Mouse (Mus musculus) ES-E14 (cell line): ENCODE measurements around the gene Hspb3. TPM values are rescaled to one million over a fixed set of nuclear protein-coding genes. Genes with fewer than 3 reads are reported as not detected.

Experiments used
- DNase-seq: peaks from one replicate; pipeline ENCODE4 v3.0.0-alpha.2; 2013; ENCODE audit warnings: low read depth, low spot score
- H3K27ac ChIP-seq: 2 replicates; pipeline ENCODE4 v1.5.1; 2012; ENCODE audit warnings: low read depth, mild to moderate bottlenecking, low read length, moderate library complexity, mixed read lengths; ENCODE audit not compliant: poor library complexity, insufficient read depth, severe bottlenecking
- H3K36me3 ChIP-seq: 2 replicates; pipeline ENCODE4 v1.6.1; 2012; ENCODE audit warnings: mild to moderate bottlenecking, low read length, moderate library complexity, mixed read lengths; ENCODE audit not compliant: control insufficient read depth, poor library complexity, insufficient read depth, severe bottlenecking
- H3K4me1 ChIP-seq, 2 experiments: fragments of 150-350 bp in 1 of 2; sonication (generic) in 1 of 2; 2 replicates each; pipeline ENCODE4 v1.6.1; 2012; ENCODE audit warnings: low read length in 2 of 2, mild to moderate bottlenecking in 1 of 2, mixed read lengths in 1 of 2; ENCODE audit not compliant: control insufficient read depth in 2 of 2, insufficient read depth in 2 of 2, poor library complexity in 1 of 2
- H3K4me3 ChIP-seq, 2 experiments: fragments of 150-350 bp in 1 of 2; sonication (generic) in 1 of 2; 2 replicates each; pipeline ENCODE4 v1.5.1; 2012; ENCODE audit warnings: low read length in 2 of 2, low read depth in 1 of 2, mild to moderate bottlenecking in 1 of 2, mixed read lengths in 1 of 2; ENCODE audit not compliant: insufficient read depth in 1 of 2, poor library complexity in 1 of 2, severe bottlenecking in 1 of 2
- H3K9ac ChIP-seq: 2 replicates; pipeline ENCODE4 v1.6.1; 2012; ENCODE audit warnings: low read depth, mild to moderate bottlenecking, low read length, mixed read lengths; ENCODE audit not compliant: poor library complexity, insufficient read depth, severe bottlenecking
- H3K9me3 ChIP-seq: fragments of 150-350 bp; sonication (generic); 2 replicates; pipeline ENCODE4 v1.6.1; 2012; ENCODE audit warnings: low read depth, mild to moderate bottlenecking, low read length; ENCODE audit not compliant: control insufficient read depth, insufficient read depth
- CHD2 ChIP-seq: IDR thresholded peaks from 2 replicates; pipeline ENCODE4 v1.6.1; 2014; ENCODE audit warnings: mild to moderate bottlenecking, low read depth, low read length, inconsistent platforms
- HCFC1 ChIP-seq: IDR thresholded peaks from 2 replicates; pipeline ENCODE4 v1.6.1; 2012; ENCODE audit warnings: low read length, inconsistent platforms, borderline replicate concordance; ENCODE audit not compliant: insufficient read depth
- MAFK ChIP-seq: IDR thresholded peaks from 2 replicates; pipeline ENCODE4 v1.6.1; 2014; ENCODE audit warnings: mild to moderate bottlenecking, low read depth, low read length, inconsistent platforms; ENCODE audit not compliant: insufficient read depth
- ZC3H11A ChIP-seq: IDR thresholded peaks from 2 replicates; pipeline ENCODE4 v1.6.1; 2012; ENCODE audit warnings: low read depth, mild to moderate bottlenecking, inconsistent platforms, low read length, borderline replicate concordance
- ZNF384 ChIP-seq: IDR thresholded peaks from 2 replicates; pipeline ENCODE4 v1.6.1; 2012; ENCODE audit warnings: low read depth, low read length, inconsistent platforms
- in situ Hi-C, 2 experiments: fragments of 600-800 bp; cut with MboI; formaldehyde crosslinking; loops; one replicate each; pipeline ENCODE4 v1.15.1; 2025; ENCODE audit warnings: low sequenced_read_pairs in 2 of 2, inconsistent platforms in 1 of 2; ENCODE audit not compliant: unreplicated experiment in 2 of 2
- total RNA-seq: library from RNA; depleted of rRNA; stranded (reverse); fragments of 300-350 nt; gene quantifications from 2 replicates; pipeline ENCODE4 v1.2.3, GENCODE M21; 2012

Gene Hspb3
- total RNA-seq, 1 experiment = not detected

DNA sequence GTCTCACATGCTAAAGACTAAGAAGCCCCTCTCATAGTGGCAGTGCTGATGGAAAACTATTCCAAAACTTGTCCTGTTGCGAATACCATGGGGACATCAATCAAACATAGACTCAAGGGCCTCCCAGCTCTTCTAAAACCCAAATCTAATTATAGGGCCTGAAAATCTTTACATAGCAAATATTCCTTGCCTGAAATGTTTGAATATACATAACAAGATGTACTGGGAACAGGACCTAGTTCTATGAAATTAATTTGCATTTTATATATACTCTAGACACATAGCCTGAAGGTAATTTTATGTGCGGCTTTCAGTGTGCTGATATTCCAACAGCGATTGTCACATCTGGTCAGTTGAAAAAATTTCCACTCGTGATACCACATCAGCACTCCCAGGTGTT is 8.0 kb downstream of the Hspb3 start:
- no peak overlapping the region for H3K4me3 ChIP-seq
- no peaks in the 10 kb centered on the region for H3K9me3 ChIP-seq
- no peaks in the 10 kb centered on the region for H3K4me1 ChIP-seq
- no peak overlapping the region for H3K27ac ChIP-seq
- H3K9ac ChIP-seq = no peak overlapping the region
- in situ Hi-C loops = no loop called here
- DNase-seq = no peak
- no peak for TF ChIP-seq ZC3H11A
- TF ChIP-seq MAFK = no peak
- TF ChIP-seq CHD2 = no peak
- no peak for TF ChIP-seq HCFC1
- TF ChIP-seq ZNF384 = no peak
- H3K36me3 ChIP-seq = no peaks in the 10 kb centered on the region

DNA sequence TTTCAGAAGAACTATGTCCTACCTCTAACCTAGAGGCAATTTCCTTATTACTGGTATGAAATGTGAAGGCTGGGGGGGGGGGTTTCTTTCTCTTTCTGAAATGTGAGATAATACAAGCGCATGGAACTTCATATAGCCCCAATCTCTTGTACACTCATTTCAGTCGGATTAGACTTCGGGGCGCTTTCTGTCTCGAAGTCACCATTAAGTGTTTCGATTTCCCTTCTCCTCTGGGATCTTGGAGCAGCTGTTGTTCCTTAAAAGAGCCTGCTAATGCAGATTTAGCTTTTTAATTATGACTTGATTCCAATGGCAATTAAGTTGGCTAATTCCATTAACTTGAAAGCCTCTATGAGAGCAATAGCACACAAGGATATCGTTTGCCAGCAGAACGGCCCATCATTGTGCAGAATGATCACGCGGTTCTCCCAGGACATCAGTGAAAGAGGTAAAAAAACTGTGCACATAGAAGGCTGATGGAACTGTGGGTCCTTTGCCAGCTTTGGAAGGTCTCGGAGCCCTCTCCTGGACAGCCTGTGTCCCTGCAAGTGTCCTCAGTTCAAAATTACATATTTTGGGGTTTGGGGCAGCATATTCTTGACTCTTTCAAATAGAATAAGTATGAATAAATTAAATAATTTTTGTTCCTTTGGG is 22.4 kb downstream of the Hspb3 start:
- H3K4me1 ChIP-seq = peaks cover 0 to 2% of the 10 kb centered on the region in 2 experiments; a peak in 1 of 4 replicates
- H3K9me3 ChIP-seq = no peaks in the 10 kb centered on the region
- in situ Hi-C loops = loop anchor here (25.0 kb wide), 1 partner anchor 304 kb away; no protein-coding TSS in a partner anchor
- H3K4me3 ChIP-seq = no peak overlapping the region
- TF ChIP-seq HCFC1 = no peak
- no peak; the same call in 1 of the 2 replicates for TF ChIP-seq ZC3H11A
- no peak for TF ChIP-seq ZNF384
- TF ChIP-seq MAFK = no peak
- TF ChIP-seq CHD2 = no peak
- H3K36me3 ChIP-seq = no peaks in the 10 kb centered on the region
- no peak overlapping the region for H3K9ac ChIP-seq
- no peak overlapping the region for H3K27ac ChIP-seq
- DNase-seq = no peak

DNA sequence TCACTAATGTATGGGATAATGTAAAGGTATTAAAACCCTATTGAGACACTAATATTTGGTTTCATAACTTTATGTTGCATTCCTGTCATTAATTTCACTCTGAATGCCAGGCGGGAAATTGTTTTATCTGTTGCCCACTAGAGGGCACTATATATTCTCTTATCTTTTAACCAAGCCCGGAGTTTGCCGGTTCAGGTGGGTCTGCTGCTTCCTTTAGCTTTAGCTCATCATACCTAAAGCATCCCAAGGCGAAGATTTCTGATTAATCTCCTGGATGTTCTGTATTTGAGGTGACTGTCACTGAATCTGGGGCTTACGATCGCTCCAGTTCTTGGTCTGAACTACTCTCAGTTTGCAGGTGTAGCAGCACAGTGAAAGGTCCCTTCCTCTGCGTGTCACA is 24.6 kb downstream of the Hspb3 start:
- Histone ChIP-seq H3K9me3 (no peaks in the 10 kb centered on the region), H3K27ac (no peak overlapping the region), H3K9ac (no peak overlapping the region), H3K36me3 (no peaks in the 10 kb centered on the region), H3K4me3 (no peak overlapping the region), H3K4me1 (peaks cover 0 to 5% of the 10 kb centered on the region in 2 experiments; a peak in 1 of 4 replicates)
- TF ChIP-seq CHD2 = no peak
- no peak for TF ChIP-seq MAFK
- no peak for TF ChIP-seq HCFC1
- TF ChIP-seq ZNF384 = no peak
- TF ChIP-seq ZC3H11A = no peak; the same call in 1 of the 2 replicates
- in situ Hi-C loops = loop anchor here (25.0 kb wide), 1 partner anchor 302 kb away; no protein-coding TSS in a partner anchor
- DNase-seq = no peak

DNA sequence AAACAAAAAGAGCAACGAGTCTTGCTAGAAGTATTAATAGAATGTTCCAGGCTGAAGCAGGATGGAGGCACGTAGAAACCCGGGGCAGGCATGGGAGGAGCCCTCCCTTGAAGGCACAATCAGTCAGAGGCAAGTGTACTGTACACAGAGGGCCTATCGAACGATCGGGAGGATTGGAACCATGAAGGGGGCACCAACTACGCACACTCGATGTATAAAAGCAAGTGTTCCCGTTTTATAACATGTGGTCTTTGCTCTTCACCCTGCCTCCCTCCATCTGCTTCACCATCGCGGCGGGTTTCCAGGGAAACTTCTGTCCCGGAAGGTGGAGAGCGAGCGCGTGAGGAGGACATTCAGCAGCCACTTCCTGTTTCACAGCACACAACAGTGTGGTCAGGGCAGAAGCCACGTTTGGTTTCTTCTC is 27.7 kb downstream of the Hspb3 start:
- TF ChIP-seq MAFK (no peak), ZC3H11A (no peak), CHD2 (no peak), HCFC1 (no peak), ZNF384 (no peak)
- in situ Hi-C loops = loop anchor here (25.0 kb wide), 1 partner anchor 299 kb away; no protein-coding TSS in a partner anchor
- H3K9ac ChIP-seq = no peak overlapping the region
- no peak overlapping the region for H3K27ac ChIP-seq
- DNase-seq = no peak
- no peak overlapping the region for H3K4me3 ChIP-seq
- no peaks in the 10 kb centered on the region for H3K9me3 ChIP-seq
- peaks cover 0 to 8% of the 10 kb centered on the region in 2 experiments; a peak in 2 of 4 replicates for H3K4me1 ChIP-seq
- H3K36me3 ChIP-seq = no peaks in the 10 kb centered on the region
